Mouse (Mus musculus): ENCODE data around the gene Rpia. TPM values are rescaled to one million over a fixed set of nuclear protein-coding genes. Genes with fewer than 3 reads are reported as not detected.

Gene Rpia
- polyA plus RNA-seq, 1 experiment from 2014 or later, result 1.4 TPM

DNA sequence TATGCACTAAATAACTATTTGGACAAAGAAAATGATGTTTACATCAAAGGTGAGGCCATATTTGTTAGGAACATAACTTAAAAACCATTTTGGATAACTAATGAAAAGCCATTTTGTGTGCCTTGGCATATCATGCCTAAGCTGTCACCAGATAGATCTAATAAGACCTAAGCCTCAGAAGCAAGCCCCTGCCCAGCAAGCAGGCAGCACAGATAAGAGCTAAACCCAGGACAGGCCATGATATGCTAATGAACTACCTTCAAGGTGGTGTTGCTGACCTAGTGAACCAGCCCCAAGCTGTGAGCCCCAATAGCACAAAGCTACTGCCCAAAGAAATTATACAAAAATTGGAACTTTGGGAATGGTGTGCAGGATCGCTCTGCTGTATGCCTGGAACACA is 62.9 kb downstream of the Rpia start:
- H3K4me2 ChIP-seq (ENCODE audit: low read length), result no peak overlapping the region
- no peak for ATAC-seq (ENCODE audit: insufficient number of reproducible peaks, insufficient read depth, low FRiP score, low read depth)
- WGBS, result 90% methylated on average over 1 of the region's 1 CpGs

DNA sequence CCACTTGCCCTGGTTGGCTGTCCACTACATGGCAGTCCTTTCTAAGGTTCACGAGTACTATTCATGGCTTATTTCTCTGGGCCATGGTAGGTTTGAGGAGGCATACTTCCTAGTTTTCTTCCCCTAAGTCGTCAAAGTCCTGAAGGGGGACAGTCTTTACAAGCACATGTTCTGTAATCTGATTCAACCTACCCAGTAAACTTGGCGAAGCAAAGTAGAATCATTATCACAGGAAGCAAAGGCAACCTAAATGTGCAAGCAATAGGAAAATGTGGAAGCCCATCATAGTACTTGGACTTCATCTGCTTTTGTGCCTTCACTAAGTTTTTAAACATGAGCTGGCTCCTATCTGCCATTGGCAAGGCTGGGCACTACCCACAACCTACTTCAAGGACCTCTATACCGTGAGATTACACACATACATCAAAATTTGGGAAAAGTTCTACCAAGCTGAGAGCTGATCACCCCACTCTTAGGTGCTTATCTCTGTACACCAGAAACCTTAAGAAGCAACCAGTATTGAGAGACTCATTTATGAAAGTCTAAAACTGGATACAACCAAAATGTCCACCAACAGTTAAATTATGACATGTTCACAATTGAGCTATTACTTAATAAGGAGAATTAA is 64.8 kb downstream of the Rpia start:
- Histone ChIP-seq H3K36me3 (ENCODE audit: control insufficient read depth, insufficient read depth, low read length) (no peaks in the 10 kb centered on the region), H3K4me3 (ENCODE audit: control insufficient read depth in 1 of 2, insufficient read depth in 1 of 2, low read depth in 1 of 2, low read length in 2 of 2) (no peak overlapping the region), H3K9ac (ENCODE audit: low read length) (no peak overlapping the region), H3K4me1 (ENCODE audit: control insufficient read depth in 2 of 2, insufficient read depth in 2 of 2, low read length in 2 of 2) (no peaks in the 10 kb centered on the region), H3K9me3 (ENCODE audit: control insufficient read depth, low read length) (no peaks in the 10 kb centered on the region), H3K4me2 (ENCODE audit: low read length) (no peak overlapping the region), H3K27ac (replicated peaks in 1 of 2; ENCODE audit: control insufficient read depth in 1 of 2, insufficient read depth in 1 of 2, low read depth in 2 of 2, low read length in 2 of 2) (no peak overlapping the region), H3K27me3 (ENCODE audit: control insufficient read depth, insufficient read depth, low read length) (no peaks in the 10 kb centered on the region)
- WGBS, result 61% methylated on average over 4 of the region's 4 CpGs
- ATAC-seq (ENCODE audit: insufficient number of reproducible peaks, insufficient read depth, low FRiP score, low read depth), result no peak

More for the DNA sequence above, 62.9 kb downstream of the Rpia start:
- Histone ChIP-seq H3K9ac (ENCODE audit: low read length) (no peak overlapping the region), H3K9me3 (ENCODE audit: control insufficient read depth, low read length) (no peaks in the 10 kb centered on the region), H3K4me1 (ENCODE audit: control insufficient read depth in 2 of 2, insufficient read depth in 2 of 2, low read length in 2 of 2) (no peaks in the 10 kb centered on the region), H3K27ac (replicated peaks in 1 of 2; ENCODE audit: control insufficient read depth in 1 of 2, insufficient read depth in 1 of 2, low read depth in 2 of 2, low read length in 2 of 2) (no peak overlapping the region), H3K4me3 (ENCODE audit: control insufficient read depth in 1 of 2, insufficient read depth in 1 of 2, low read depth in 1 of 2, low read length in 2 of 2) (no peak overlapping the region), H3K36me3 (ENCODE audit: control insufficient read depth, insufficient read depth, low read length) (no peaks in the 10 kb centered on the region), H3K27me3 (ENCODE audit: control insufficient read depth, insufficient read depth, low read length) (no peaks in the 10 kb centered on the region)

GRCm38 (mm10) chr6:70725639-70726038 is 66.4 kb downstream of the Rpia start:
- no peaks in the 10 kb centered on the region for H3K9me3 ChIP-seq (ENCODE audit: control insufficient read depth, low read length)
- no peaks in the 10 kb centered on the region for H3K4me1 ChIP-seq (ENCODE audit: control insufficient read depth in 2 of 2, insufficient read depth in 2 of 2, low read length in 2 of 2)
- no peaks in the 10 kb centered on the region for H3K27me3 ChIP-seq (ENCODE audit: control insufficient read depth, insufficient read depth, low read length)
- no peak for ATAC-seq (ENCODE audit: insufficient number of reproducible peaks, insufficient read depth, low FRiP score, low read depth)
- no peaks in the 10 kb centered on the region for H3K36me3 ChIP-seq (ENCODE audit: control insufficient read depth, insufficient read depth, low read length)
- WGBS, result 53% methylated on average over 2 of the region's 2 CpGs
- H3K27ac ChIP-seq (replicated peaks in 1 of 2; ENCODE audit: control insufficient read depth in 1 of 2, insufficient read depth in 1 of 2, low read depth in 2 of 2, low read length in 2 of 2), result no peak overlapping the region
- H3K4me2 ChIP-seq (ENCODE audit: low read length), result no peak overlapping the region
- no peak overlapping the region for H3K9ac ChIP-seq (ENCODE audit: low read length)
- H3K4me3 ChIP-seq (ENCODE audit: control insufficient read depth in 1 of 2, insufficient read depth in 1 of 2, low read depth in 1 of 2, low read length in 2 of 2), result no peak overlapping the region

- Histone ChIP-seq H3K9ac (ENCODE audit: low read length) (no peak overlapping the region), H3K36me3 (ENCODE audit: control insufficient read depth, insufficient read depth, low read length) (no peaks in the 10 kb centered on the region), H3K4me2 (ENCODE audit: low read length) (no peak overlapping the region), H3K9me3 (ENCODE audit: control insufficient read depth, low read length) (no peaks in the 10 kb centered on the region), H3K4me1 (ENCODE audit: control insufficient read depth in 2 of 2, insufficient read depth in 2 of 2, low read length in 2 of 2) (no peaks in the 10 kb centered on the region), H3K27ac (replicated peaks in 1 of 2; ENCODE audit: control insufficient read depth in 1 of 2, insufficient read depth in 1 of 2, low read depth in 2 of 2, low read length in 2 of 2) (no peak overlapping the region), H3K27me3 (ENCODE audit: control insufficient read depth, insufficient read depth, low read length) (no peaks in the 10 kb centered on the region), H3K4me3 (ENCODE audit: control insufficient read depth in 1 of 2, insufficient read depth in 1 of 2, low read depth in 1 of 2, low read length in 2 of 2) (no peak overlapping the region)
- WGBS, result 88% methylated on average over 13 of the region's 13 CpGs
- ATAC-seq (ENCODE audit: insufficient number of reproducible peaks, insufficient read depth, low FRiP score, low read depth), result no peak
Observed at GRCm38 (mm10) chr6:70724722-70725121, 67.3 kb downstream of the Rpia start.

DNA sequence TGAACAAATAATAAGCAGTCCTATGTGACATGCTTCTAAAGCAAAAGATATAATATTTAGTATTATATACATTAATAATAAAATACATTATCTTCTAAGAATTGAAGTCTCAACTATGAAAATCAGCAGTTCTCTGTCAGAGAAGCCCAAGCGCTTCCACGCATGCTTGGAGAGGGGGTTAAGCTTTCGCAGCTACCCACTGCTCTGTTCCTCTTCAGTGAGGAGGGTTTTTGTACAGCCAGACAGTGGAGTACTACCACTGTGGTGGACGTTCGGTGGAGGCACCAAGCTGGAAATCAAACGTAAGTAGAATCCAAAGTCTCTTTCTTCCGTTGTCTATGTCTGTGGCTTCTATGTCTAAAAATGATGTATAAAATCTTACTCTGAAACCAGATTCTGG is 69.7 kb downstream of the Rpia start:
- Histone ChIP-seq H3K36me3 (ENCODE audit: control insufficient read depth, insufficient read depth, low read length) (no peaks in the 10 kb centered on the region), H3K4me3 (ENCODE audit: control insufficient read depth in 1 of 2, insufficient read depth in 1 of 2, low read depth in 1 of 2, low read length in 2 of 2) (no peak overlapping the region), H3K9ac (ENCODE audit: low read length) (no peak overlapping the region), H3K4me1 (ENCODE audit: control insufficient read depth in 2 of 2, insufficient read depth in 2 of 2, low read length in 2 of 2) (no peaks in the 10 kb centered on the region), H3K4me2 (ENCODE audit: low read length) (no peak overlapping the region), H3K27ac (replicated peaks in 1 of 2; ENCODE audit: control insufficient read depth in 1 of 2, insufficient read depth in 1 of 2, low read depth in 2 of 2, low read length in 2 of 2) (no peak overlapping the region), H3K9me3 (ENCODE audit: control insufficient read depth, low read length) (no peaks in the 10 kb centered on the region), H3K27me3 (ENCODE audit: control insufficient read depth, insufficient read depth, low read length) (no peaks in the 10 kb centered on the region)
- no peak for ATAC-seq (ENCODE audit: insufficient number of reproducible peaks, insufficient read depth, low FRiP score, low read depth)
- 83% methylated on average over 7 of the region's 7 CpGs for WGBS

DNA sequence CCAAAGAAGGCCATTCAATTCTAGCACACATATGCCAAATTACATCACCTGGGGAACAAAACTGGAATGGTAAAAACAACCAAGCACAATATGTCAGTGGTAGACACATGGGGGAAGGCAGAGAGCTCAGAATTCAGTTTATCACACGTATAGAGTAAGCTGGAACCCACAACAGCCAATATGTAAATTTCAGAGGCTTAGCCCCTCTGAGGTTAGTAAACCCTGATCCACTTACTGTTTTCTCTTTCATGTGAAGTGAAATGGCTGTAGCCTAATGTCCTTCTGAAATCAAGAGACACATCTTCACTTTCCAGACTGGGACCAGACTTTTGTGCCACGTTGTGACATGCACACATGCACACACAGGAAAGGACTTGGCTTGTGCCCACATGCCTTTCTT is 73.3 kb downstream of the Rpia start:
- H3K36me3 ChIP-seq (ENCODE audit: control insufficient read depth, insufficient read depth, low read length), result no peaks in the 10 kb centered on the region
- no peaks in the 10 kb centered on the region for H3K27me3 ChIP-seq (ENCODE audit: control insufficient read depth, insufficient read depth, low read length)
- no peak overlapping the region for H3K27ac ChIP-seq (replicated peaks in 1 of 2; ENCODE audit: control insufficient read depth in 1 of 2, insufficient read depth in 1 of 2, low read depth in 2 of 2, low read length in 2 of 2)
- H3K4me1 ChIP-seq (ENCODE audit: control insufficient read depth in 2 of 2, insufficient read depth in 2 of 2, low read length in 2 of 2), result peaks cover 0 to 3% of the 10 kb centered on the region in 2 experiments; a peak in 1 of 4 replicates
- no peak for ATAC-seq (ENCODE audit: insufficient number of reproducible peaks, insufficient read depth, low FRiP score, low read depth)
- 60% methylated on average over 2 of the region's 2 CpGs for WGBS
- H3K9ac ChIP-seq (ENCODE audit: low read length), result no peak overlapping the region
- H3K4me3 ChIP-seq (ENCODE audit: control insufficient read depth in 1 of 2, insufficient read depth in 1 of 2, low read depth in 1 of 2, low read length in 2 of 2), result no peak overlapping the region
- no peaks in the 10 kb centered on the region for H3K9me3 ChIP-seq (ENCODE audit: control insufficient read depth, low read length)
- no peak overlapping the region for H3K4me2 ChIP-seq (ENCODE audit: low read length)

GRCm38 (mm10) chr6:70718164-70718563 is 73.9 kb downstream of the Rpia start:
- H3K27ac ChIP-seq (replicated peaks in 1 of 2; ENCODE audit: control insufficient read depth in 1 of 2, insufficient read depth in 1 of 2, low read depth in 2 of 2, low read length in 2 of 2), result no peak overlapping the region
- H3K27me3 ChIP-seq (ENCODE audit: control insufficient read depth, insufficient read depth, low read length), result no peaks in the 10 kb centered on the region
- ATAC-seq (ENCODE audit: insufficient number of reproducible peaks, insufficient read depth, low FRiP score, low read depth), result no peak
- H3K4me2 ChIP-seq (ENCODE audit: low read length), result no peak overlapping the region
- H3K4me1 ChIP-seq (ENCODE audit: control insufficient read depth in 2 of 2, insufficient read depth in 2 of 2, low read length in 2 of 2), result peaks cover 0 to 3% of the 10 kb centered on the region in 2 experiments; a peak in 1 of 4 replicates
- H3K36me3 ChIP-seq (ENCODE audit: control insufficient read depth, insufficient read depth, low read length), result no peaks in the 10 kb centered on the region
- WGBS, result 70% methylated on average over 4 of the region's 4 CpGs
- no peak overlapping the region for H3K9ac ChIP-seq (ENCODE audit: low read length)
- H3K9me3 ChIP-seq (ENCODE audit: control insufficient read depth, low read length), result no peaks in the 10 kb centered on the region
- H3K4me3 ChIP-seq (ENCODE audit: control insufficient read depth in 1 of 2, insufficient read depth in 1 of 2, low read depth in 1 of 2, low read length in 2 of 2), result no peak overlapping the region
